Mouse (Mus musculus) liver, embryonic 11.5 days (tissue): ENCODE measurements at regions not wholly inside any gene's neighbourhood (a gene's known extent, or its start where the extent isn't known, plus 50 kb on each side); places are given as distances from the start of the nearest gene placed in this dataset.

ENCODE experiments used
- ATAC-seq: fragments of 200-750 bp; cut with Nextera tagmentation; replicated peaks from 2 replicates; pipeline ENCODE4 v1.8.0; 2017; ENCODE audit warnings: moderate number of reproducible peaks, mild to moderate bottlenecking, moderate TSS enrichment, moderate library complexity; ENCODE audit not compliant: low FRiP score
- DNase-seq: peaks from one replicate; pipeline ENCODE4 v3.0.0-alpha.2; 2017; ENCODE audit warnings: low spot score
- H3K27ac ChIP-seq: fragments of 300-500 bp; sonication (generic); 2 replicates; pipeline ENCODE4 v1.5.1; 2014; ENCODE audit warnings: mild to moderate bottlenecking, low read depth, low read length, control low read depth
- H3K27me3 ChIP-seq: fragments of 300-500 bp; sonication (generic); replicated peaks from 2 replicates; pipeline ENCODE4 v1.6.1; 2014; ENCODE audit warnings: low read length, mixed read lengths; ENCODE audit not compliant: control insufficient read depth, insufficient read depth
- H3K36me3 ChIP-seq: fragments of 300-500 bp; sonication (generic); 2 replicates; pipeline ENCODE4 v1.6.1; 2014; ENCODE audit warnings: mild to moderate bottlenecking, low read length, moderate library complexity, mixed read lengths; ENCODE audit not compliant: control insufficient read depth, insufficient read depth
- H3K4me1 ChIP-seq: fragments of 300-500 bp; sonication (generic); replicated peaks from 2 replicates; pipeline ENCODE4 v1.6.1; 2014; ENCODE audit warnings: low read length, mixed read lengths; ENCODE audit not compliant: control insufficient read depth, insufficient read depth
- H3K4me2 ChIP-seq: fragments of 300-500 bp; sonication (generic); 2 replicates; pipeline ENCODE4 v1.6.1; 2014; ENCODE audit warnings: mild to moderate bottlenecking, control low read depth, moderate library complexity
- H3K4me3 ChIP-seq: fragments of 300-500 bp; sonication (generic); 2 replicates; pipeline ENCODE4 v1.5.1; 2014; ENCODE audit warnings: low read depth, low read length, control low read depth
- H3K9ac ChIP-seq: fragments of 300-500 bp; sonication (generic); 2 replicates; pipeline ENCODE4 v1.6.1; 2014; ENCODE audit warnings: low read depth, low read length, control low read depth
- H3K9me3 ChIP-seq: fragments of 300-500 bp; sonication (generic); 2 replicates; pipeline ENCODE4 v1.6.1; 2016; ENCODE audit warnings: low read length, inconsistent platforms, mixed read lengths; ENCODE audit not compliant: control insufficient read depth
- WGBS: fragments of 180-500 bp; shearing (Covaris S2); extraction: QIAGEN DNeasy Blood & Tissue Kit; methylation state at CpG from one replicate; pipeline ENCODE4 v1.1.7; 2014; 5-methylcytosine and 5-hydroxymethylcytosine counted together

- 73% methylated on average over 7 of the region's 7 CpGs for WGBS
- no peak overlapping the region for H3K27ac ChIP-seq
- no peak overlapping the region for H3K4me3 ChIP-seq
- H3K27me3 ChIP-seq: no peaks in the 10 kb centered on the region
- ATAC-seq: no peak
- no peak overlapping the region for H3K9ac ChIP-seq
- no peak overlapping the region for H3K4me2 ChIP-seq
- no peaks in the 10 kb centered on the region for H3K4me1 ChIP-seq
- no peaks in the 10 kb centered on the region for H3K36me3 ChIP-seq
- DNase-seq: no peak
- H3K9me3 ChIP-seq: no peaks in the 10 kb centered on the region
Measured at GRCm38 (mm10) chr11:112473237-112473636, 308.8 kb upstream of the Sox9 start.

GRCm38 (mm10) chr11:112473681-112474080, 308.3 kb upstream of the Sox9 start:
- Histone ChIP-seq H3K4me2 (no peak overlapping the region), H3K4me3 (no peak overlapping the region), H3K9me3 (no peaks in the 10 kb centered on the region), H3K27ac (no peak overlapping the region), H3K4me1 (no peaks in the 10 kb centered on the region), H3K36me3 (no peaks in the 10 kb centered on the region), H3K9ac (no peak overlapping the region), H3K27me3 (no peaks in the 10 kb centered on the region)
- 78% methylated on average over 6 of the region's 6 CpGs for WGBS
- DNase-seq: no peak
- ATAC-seq: no peak

- Histone ChIP-seq H3K4me2 (no peak overlapping the region), H3K4me1 (no peaks in the 10 kb centered on the region), H3K9ac (no peak overlapping the region), H3K9me3 (no peaks in the 10 kb centered on the region), H3K27ac (no peak overlapping the region), H3K36me3 (no peaks in the 10 kb centered on the region), H3K4me3 (no peak overlapping the region), H3K27me3 (no peaks in the 10 kb centered on the region)
- DNase-seq: no peak
- ATAC-seq: no peak
- 85% methylated on average over 11 of the region's 11 CpGs for WGBS
Measured at GRCm38 (mm10) chr11:112480360-112480759, 301.7 kb upstream of the Sox9 start.

- Histone ChIP-seq H3K4me2 (no peak overlapping the region), H3K9ac (no peak overlapping the region), H3K36me3 (no peaks in the 10 kb centered on the region), H3K27ac (no peak overlapping the region), H3K27me3 (no peaks in the 10 kb centered on the region), H3K4me1 (no peaks in the 10 kb centered on the region), H3K9me3 (no peaks in the 10 kb centered on the region), H3K4me3 (no peak overlapping the region)
- WGBS: 19% methylated on average over 5 of the region's 5 CpGs
- ATAC-seq (no peak), DNase-seq (no peak)
Measured at GRCm38 (mm10) chr11:112501781-112502180, 280.2 kb upstream of the Sox9 start.

GRCm38 (mm10) chr11:112519076-112519475, 262.9 kb upstream of the Sox9 start:
- H3K27me3 ChIP-seq: no peaks in the 10 kb centered on the region
- H3K27ac ChIP-seq: no peak overlapping the region
- ATAC-seq (no peak), DNase-seq (no peak)
- no peaks in the 10 kb centered on the region for H3K9me3 ChIP-seq
- WGBS: 78% methylated on average over 8 of the region's 8 CpGs
- H3K36me3 ChIP-seq: no peaks in the 10 kb centered on the region
- H3K4me2 ChIP-seq: no peak overlapping the region
- H3K4me3 ChIP-seq: no peak overlapping the region
- no peaks in the 10 kb centered on the region for H3K4me1 ChIP-seq
- no peak overlapping the region for H3K9ac ChIP-seq

- no peak for ATAC-seq
- no peaks in the 10 kb centered on the region for H3K36me3 ChIP-seq
- no peak overlapping the region for H3K9ac ChIP-seq
- no peaks in the 10 kb centered on the region; the same call in 1 of the 2 replicates for H3K9me3 ChIP-seq
- H3K27me3 ChIP-seq: no peaks in the 10 kb centered on the region
- 82% methylated on average over 3 of the region's 3 CpGs for WGBS
- no peak for DNase-seq
- H3K4me1 ChIP-seq: no peaks in the 10 kb centered on the region
- H3K4me2 ChIP-seq: no peak overlapping the region
- no peak overlapping the region for H3K27ac ChIP-seq
- no peak overlapping the region for H3K4me3 ChIP-seq
Measured at GRCm38 (mm10) chr11:112524983-112525382, 257.0 kb upstream of the Sox9 start.

- Histone ChIP-seq H3K4me3 (no peak overlapping the region), H3K27me3 (no peaks in the 10 kb centered on the region), H3K4me2 (no peak overlapping the region), H3K4me1 (no peaks in the 10 kb centered on the region), H3K9ac (no peak overlapping the region), H3K9me3 (no peaks in the 10 kb centered on the region), H3K27ac (no peak overlapping the region), H3K36me3 (no peaks in the 10 kb centered on the region)
- ATAC-seq (no peak), DNase-seq (no peak)
- 53% methylated on average over 6 of the region's 6 CpGs for WGBS
Measured at GRCm38 (mm10) chr11:112542573-112542972, 239.5 kb upstream of the Sox9 start.

- Histone ChIP-seq H3K9ac (no peak overlapping the region), H3K4me2 (no peak overlapping the region), H3K4me3 (no peak overlapping the region), H3K4me1 (no peaks in the 10 kb centered on the region), H3K27me3 (no peaks in the 10 kb centered on the region), H3K27ac (no peak overlapping the region), H3K9me3 (no peaks in the 10 kb centered on the region), H3K36me3 (no peaks in the 10 kb centered on the region)
- DNase-seq: no peak
- 72% methylated on average over 6 of the region's 6 CpGs for WGBS
- ATAC-seq: no peak
Measured at GRCm38 (mm10) chr11:112543473-112543872, 238.6 kb upstream of the Sox9 start.

- WGBS: 79% methylated on average over 7 of the region's 7 CpGs
- Histone ChIP-seq H3K9ac (no peak overlapping the region), H3K4me2 (no peak overlapping the region), H3K27me3 (no peaks in the 10 kb centered on the region), H3K36me3 (no peaks in the 10 kb centered on the region), H3K9me3 (no peaks in the 10 kb centered on the region), H3K4me3 (no peak overlapping the region), H3K4me1 (no peaks in the 10 kb centered on the region), H3K27ac (no peak overlapping the region)
- ATAC-seq (no peak), DNase-seq (no peak)
Measured at GRCm38 (mm10) chr11:112545231-112546010, 236.6 kb upstream of the Sox9 start.
